Mouse (Mus musculus) right cerebral cortex, postnatal 14 days (tissue): Measurements from ENCODE around the gene Rab28.
A peak's percentile ranks its signal among the peaks of the same experiment; 100 is the strongest.
"Not testable (repeated sequence)": the region's sequence is repeated elsewhere in the genome, so short reads cannot be mapped to it uniquely, and the experiment has no call there.

ENCODE experiments used
- DNase-seq: peaks from one replicate; pipeline ENCODE4 v3.0.0; 2022

Rab28 gene

DNA sequence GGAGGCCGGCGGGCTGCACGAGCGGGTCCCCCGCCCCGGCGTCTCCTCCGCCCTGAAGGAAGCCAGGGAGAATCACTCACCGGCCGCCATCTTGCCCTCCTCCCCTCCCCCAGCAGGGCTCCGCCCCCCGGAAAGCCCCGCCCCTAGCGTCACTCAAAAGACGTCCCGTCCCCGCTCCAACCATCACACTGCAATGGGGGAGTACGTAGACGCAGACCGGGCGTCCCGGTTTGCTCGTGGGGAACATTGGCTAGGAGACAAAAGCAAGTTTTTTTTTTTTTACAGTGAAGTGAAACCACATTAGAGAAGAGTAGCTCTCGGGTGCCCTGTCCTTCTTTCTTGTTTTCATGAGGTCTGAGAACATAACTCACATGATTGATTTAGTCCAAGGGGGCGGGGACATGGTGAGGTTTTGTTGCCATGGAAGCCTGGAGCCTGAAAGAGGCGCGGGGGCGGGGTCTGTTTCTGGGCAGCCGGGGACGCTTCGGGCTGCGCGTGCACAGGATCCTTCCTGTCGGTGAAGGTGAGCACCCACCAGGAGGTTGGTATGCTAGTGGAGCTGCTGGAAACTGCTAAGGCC lies at the start of gene Rab28:
Rab28 (minus strand) TSS at position 107 of the 580 bp plus-strand sequence.
- peak; percentile 94 for DNase-seq

- DNase-seq = no peak
These were observed 49.4 kb upstream of the Rab28 start for GRCm38 (mm10) chr5:41757338-41757737.

GRCm38 (mm10) chr5:41756396-41756795 lies 48.4 kb upstream of the Rab28 start:
- no peak for DNase-seq

DNA sequence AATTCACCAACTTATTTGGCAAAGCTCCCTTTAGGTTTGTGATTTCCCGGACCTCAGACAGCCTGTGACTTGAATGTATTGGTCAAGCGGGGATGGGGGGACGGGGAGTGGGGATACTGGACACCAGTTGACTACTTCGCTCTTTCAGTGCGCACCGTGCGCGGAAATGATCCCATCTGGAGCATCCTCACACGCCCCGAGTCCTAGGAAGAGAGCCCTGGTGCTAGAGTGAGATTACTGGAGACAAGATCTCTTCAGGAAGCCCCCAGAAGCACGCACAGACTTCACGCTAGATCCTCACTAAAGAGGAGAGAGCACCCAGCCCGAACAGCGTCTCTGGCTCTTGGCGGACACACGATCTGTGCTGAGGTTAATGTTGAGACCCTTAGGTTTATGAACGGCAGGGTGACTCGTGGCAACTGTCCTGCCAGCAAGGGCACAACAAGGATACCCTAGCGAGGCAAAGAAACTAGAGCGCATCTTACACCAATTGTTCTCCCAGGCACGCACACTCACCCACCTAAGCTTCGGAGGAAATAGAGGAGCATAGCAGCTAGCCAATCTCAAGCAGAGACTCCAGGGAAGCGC lies 47.5 kb upstream of the Rab28 start:
- no peak for DNase-seq

- DNase-seq = no peak
These were observed 46.9 kb upstream of the Rab28 start for GRCm38 (mm10) chr5:41754836-41755235.

GRCm38 (mm10) chr5:41754226-41754775 lies 46.3 kb upstream of the Rab28 start:
- DNase-seq = no peak

GRCm38 (mm10) chr5:41752721-41753120 lies 44.8 kb upstream of the Rab28 start:
- no peak for DNase-seq

DNA sequence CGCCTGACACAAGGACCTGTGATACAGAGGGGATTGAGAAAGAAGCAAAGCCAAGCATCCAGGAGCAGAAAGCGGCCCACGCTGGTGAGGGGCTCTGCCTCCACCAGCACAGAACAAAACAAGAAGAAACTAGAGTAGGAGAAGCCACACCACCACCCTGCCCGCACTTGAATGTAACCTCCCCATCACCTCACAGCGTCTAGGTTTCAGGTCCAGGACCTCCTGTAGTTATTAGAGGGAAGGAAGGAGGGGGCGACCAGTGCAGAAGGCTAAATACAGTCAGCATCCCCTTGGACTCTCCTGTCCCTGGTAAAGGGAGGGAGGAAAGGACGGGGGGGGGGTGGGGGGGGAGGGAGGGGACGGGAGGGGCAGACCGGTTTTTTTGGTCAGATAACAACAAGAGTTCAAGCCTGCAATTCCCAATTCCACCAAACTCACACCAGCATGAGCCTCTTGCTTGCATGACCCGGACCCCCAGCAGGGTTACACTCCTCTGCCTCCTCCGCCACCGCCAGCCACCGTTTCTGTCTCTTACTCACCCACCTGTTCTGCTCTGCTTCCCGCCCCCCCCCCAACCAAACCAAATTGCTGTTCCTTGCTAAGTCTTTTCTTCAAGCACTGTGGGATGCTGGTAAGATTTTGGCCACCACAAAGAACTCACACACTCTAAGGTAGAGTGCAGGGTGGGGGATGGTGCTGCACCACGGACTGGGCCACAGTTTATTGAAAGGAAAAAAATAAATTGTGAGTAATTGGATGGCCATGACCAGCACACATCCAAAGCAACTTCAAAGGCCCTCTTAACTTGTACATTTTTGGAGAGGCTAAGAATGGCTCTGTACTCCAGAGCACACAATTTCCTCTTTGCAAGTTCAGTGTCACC lies 37.2 kb upstream of the Rab28 start:
- no peak for DNase-seq

GRCm38 (mm10) chr5:41744234-41744633 lies 36.3 kb upstream of the Rab28 start:
- no peak for DNase-seq

DNA sequence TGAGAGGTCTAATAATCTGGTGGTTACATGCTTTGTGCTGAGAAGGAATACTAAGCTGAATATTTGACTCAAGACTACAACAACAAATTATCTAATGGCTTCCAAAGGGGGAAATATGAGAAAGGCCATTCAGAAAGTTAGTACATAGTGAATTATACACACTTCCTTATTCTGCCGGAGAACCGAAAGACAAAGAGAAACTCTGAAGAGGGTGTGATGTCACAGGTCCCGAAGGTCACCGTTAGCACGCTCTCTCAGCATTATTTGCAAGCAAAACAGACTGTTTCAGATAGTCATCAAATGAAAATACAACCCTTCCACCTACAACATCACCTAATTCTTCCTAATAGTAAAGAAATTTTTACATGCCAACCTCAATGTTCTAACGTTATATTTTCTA lies 30.9 kb upstream of the Rab28 start:
- no peak for DNase-seq

GRCm38 (mm10) chr5:41737039-41737438 lies 29.1 kb upstream of the Rab28 start:
- no peak for DNase-seq

- DNase-seq = no peak
These were observed 19.1 kb upstream of the Rab28 start for GRCm38 (mm10) chr5:41727017-41727416.

DNA sequence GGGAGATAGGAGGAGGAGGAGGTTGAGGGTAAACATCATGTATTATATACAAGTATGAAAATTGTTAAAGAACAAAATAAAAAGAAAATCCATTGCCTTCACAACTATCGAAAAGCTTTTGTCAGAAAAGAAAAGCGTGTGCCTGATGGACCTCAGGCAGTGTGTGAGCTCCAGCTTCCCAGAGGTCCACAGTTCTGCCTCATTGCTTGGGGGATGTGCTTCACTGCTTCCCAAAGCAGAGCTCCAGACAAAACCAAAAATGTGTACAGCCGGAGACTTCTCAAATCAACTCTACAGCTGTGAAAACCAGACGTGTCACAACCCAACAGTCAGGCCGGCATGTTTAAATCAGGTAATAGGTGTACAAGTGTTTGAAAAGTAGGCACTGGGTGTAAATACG lies 17.6 kb upstream of the Rab28 start:
- no peak for DNase-seq

DNA sequence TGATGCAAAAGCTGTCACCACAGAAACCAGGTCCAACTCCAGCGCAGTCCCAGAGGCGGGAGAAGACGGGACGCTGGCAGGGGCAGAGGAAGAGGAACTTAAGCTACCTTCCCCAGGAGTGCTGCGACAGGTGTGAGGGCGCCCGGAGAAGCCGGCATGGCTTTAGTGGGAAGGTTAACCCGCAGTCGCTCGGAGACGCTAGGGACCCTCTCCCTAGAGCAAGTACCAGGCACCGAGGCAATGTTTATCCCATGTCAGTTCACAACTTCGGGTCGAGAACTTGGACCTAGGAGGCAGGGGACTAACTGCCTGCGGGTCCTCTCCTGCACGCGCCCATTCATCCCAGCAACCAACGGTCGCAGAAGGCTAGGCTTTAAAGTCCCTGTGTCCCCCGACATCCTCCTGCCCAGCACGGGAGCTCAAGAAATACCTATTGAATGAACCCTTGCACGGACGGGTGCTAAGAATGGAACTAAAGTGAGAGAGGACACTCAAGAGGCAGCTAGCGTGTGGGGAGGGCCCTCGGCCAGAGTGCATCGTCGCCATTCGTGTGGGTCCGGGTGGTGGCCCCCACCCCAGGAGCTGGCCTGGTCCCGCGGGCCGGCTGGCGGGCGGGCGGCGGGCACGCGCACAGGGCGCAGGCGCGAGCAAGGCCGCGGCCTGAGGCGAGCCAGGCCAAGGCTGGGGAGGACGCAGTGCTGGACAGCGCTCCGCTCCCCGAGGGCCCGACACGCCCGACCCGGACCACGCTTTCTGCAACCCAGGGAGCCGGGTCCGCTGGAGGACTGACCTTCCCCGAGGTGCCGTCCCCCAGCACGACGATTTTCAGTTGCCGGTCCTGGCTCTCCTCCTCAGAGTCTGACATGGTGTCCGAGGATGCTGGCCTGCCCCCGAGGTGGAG lies 592 bp downstream of the Rab28 start:
- DNase-seq = peak; percentile 35

GRCm38 (mm10) chr5:41706777-41707114 lies 1.2 kb downstream of the Rab28 start:
- DNase-seq = no peak

- DNase-seq = not testable (repeated sequence)
These were observed 6.9 kb downstream of the Rab28 start for GRCm38 (mm10) chr5:41701085-41701484.

DNA sequence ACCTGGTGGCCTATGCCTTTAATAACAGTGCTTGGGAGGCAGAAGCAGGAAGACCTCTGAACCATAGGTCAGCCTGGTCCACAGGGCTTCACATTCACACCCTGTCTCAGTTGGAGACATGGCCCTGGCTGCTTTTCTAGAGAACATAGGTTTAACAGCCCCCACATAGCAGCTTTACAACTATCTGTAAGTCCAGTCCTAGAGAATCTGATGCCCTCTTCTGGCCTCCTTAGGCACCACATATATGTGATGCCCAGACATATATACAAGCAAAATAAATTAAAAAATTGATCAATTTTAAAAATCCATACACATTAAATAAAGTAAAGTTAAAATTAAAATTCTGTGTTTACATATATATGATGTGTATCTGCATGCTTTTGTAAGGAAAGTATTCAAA lies 10.0 kb downstream of the Rab28 start:
- no peak for DNase-seq

GRCm38 (mm10) chr5:41685016-41685415 lies 22.9 kb downstream of the Rab28 start:
- no peak for DNase-seq

DNA sequence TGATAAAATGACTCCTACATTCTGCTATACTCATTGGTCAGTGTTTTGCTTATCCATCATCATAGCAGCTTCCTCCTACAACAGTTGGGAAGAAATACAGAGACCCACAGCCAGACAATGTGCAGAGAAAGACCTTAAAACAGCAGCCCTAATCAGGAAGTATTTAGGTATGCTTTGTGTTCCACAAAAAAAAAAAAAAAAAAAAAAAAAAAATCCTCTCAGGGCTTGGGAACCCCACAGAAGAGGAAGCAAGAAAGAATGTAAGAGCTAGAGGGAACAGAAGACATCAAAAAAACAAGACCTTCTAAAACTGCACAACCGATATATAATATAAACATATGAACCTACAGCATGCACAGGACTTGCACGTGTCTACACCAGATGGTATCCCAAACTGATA lies 24.0 kb downstream of the Rab28 start:
- no peak for DNase-seq

- DNase-seq = no peak
These were observed 41.9 kb downstream of the Rab28 start for GRCm38 (mm10) chr5:41666012-41666411.

DNA sequence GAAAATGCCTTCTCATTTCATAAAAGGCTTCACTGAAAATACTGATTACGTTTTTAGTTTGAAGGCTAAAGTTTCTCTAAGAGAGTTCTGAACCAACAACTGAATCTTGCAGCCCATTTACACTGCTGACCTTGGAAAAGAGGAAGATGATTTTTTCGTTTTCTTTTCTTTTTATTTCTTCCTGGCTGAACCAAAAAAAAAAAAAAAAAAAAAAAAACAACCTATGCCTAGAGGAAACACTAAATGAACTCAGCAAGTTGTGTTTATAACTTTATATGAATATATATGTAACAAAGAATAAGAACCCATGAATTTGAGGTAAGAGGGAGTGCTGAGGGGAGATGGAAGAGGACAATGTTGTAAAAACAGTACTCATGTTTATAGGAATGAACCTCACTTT lies 71.2 kb downstream of the Rab28 start:
- DNase-seq = no peak

GRCm38 (mm10) chr5:41627224-41628144 lies 80.5 kb downstream of the Rab28 start:
- no peak for DNase-seq
